Mouse (Mus musculus) bone marrow, adult 2 months (tissue): ENCODE data around the gene Hoxc5.

Experiments used
- CTCF ChIP-seq: fragments of 200-500 bp; IDR thresholded peaks from 2 replicates; pipeline ENCODE4 v1.5.1; 2011; ENCODE audit warnings: low read length, control low read depth; ENCODE audit not compliant: control insufficient read depth, insufficient read depth
- POLR2A ChIP-seq: fragments of 200-500 bp; IDR thresholded peaks from 2 replicates; pipeline ENCODE4 v1.6.1; 2011; ENCODE audit warnings: low read depth, mild to moderate bottlenecking, control low read depth, low read length, borderline replicate concordance; ENCODE audit not compliant: control insufficient read depth

DNA sequence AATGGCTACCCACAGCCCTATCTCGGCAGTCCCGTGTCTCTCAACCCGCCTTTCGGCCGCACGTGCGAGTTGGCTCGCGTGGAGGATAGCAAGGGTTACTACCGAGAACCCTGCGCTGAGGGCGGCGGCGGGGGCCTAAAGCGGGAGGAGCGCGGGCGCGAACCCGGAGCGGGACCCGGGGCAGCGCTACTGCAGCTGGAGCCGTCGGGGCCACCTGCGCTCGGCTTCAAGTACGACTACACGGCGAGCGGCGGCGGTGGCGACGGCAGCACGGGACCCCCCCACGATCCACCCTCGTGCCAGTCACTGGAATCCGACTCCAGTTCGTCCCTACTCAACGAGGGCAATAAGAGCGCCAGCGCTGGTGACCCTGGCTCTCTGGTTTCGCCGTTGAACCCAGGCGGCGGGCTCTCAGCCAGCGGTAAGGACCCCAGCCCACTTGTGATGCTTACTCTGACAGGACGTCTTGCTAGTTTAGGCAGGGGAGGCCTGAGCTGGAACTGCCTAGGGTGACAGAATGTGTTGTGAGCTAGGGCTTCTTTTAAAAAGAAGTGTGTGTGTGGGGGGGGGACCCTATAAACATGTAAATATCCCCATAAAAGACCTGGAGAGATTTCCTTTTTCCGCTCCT, 30.1 kb upstream of the Hoxc5 start:
- TF ChIP-seq CTCF (no peak), POLR2A (no peak)
